Mouse (Mus musculus) intestine, embryonic 16.5 days (tissue): ENCODE data around the gene Olfr44. TPM values are rescaled to one million over a fixed set of nuclear protein-coding genes. Genes with fewer than 3 reads are reported as not detected.

ENCODE experiments used
- polyA plus RNA-seq: library from polyadenylated mRNA; unstranded; fragments of >200 nt; fragmentation: Nextera tagmentation; extraction: Ambion mirVana; gene quantifications from 2 replicates; pipeline ENCODE4 v1.2.1, GENCODE M21; 2015

The Olfr44 gene
- polyA plus RNA-seq, 1 experiment from 2014 or later = not detected

Other genes with a start within 250 kb of the Olfr44 start
- gene Olfr1537, start 244.0 kb downstream of the Olfr44 start, polyA plus RNA-seq = not detected in 2 replicates
- not detected in 2 replicates for gene Olfr945, start 217.2 kb downstream of the Olfr44 start, polyA plus RNA-seq
- not detected in 2 replicates for gene Olfr948, start 167.9 kb downstream of the Olfr44 start, polyA plus RNA-seq
- gene Olfr951, start 106.6 kb downstream of the Olfr44 start, polyA plus RNA-seq = not detected in 2 replicates
- gene Olfr952, start 66.8 kb downstream of the Olfr44 start, polyA plus RNA-seq = not detected in 2 replicates
- gene Olfr954, start 37.3 kb downstream of the Olfr44 start, polyA plus RNA-seq = not detected in 2 replicates
- not detected in 2 replicates for gene Olfr955, start 22.1 kb downstream of the Olfr44 start, polyA plus RNA-seq
- not detected in 2 replicates for gene Olfr957, start 21.8 kb upstream of the Olfr44 start, polyA plus RNA-seq
- not detected in 2 replicates for gene Olfr958, start 60.1 kb upstream of the Olfr44 start, polyA plus RNA-seq
- gene Olfr959, start 81.6 kb upstream of the Olfr44 start, polyA plus RNA-seq = not detected in 2 replicates
- 16.0 and 18.1 TPM in 2 replicates for gene AW551984, start 110.4 kb upstream of the Olfr44 start, polyA plus RNA-seq
- not detected in 2 replicates for gene Olfr148, start 116.7 kb upstream of the Olfr44 start, polyA plus RNA-seq
- gene Olfr960, start 127.4 kb upstream of the Olfr44 start, polyA plus RNA-seq = not detected in 2 replicates
- not detected in 2 replicates for gene Olfr961, start 151.1 kb upstream of the Olfr44 start, polyA plus RNA-seq
- not detected in 2 replicates for gene Olfr963, start 173.2 kb upstream of the Olfr44 start, polyA plus RNA-seq
- gene Olfr149, start 213.1 kb upstream of the Olfr44 start, polyA plus RNA-seq = not detected in 2 replicates
- gene Olfr965, start 217.4 kb upstream of the Olfr44 start, polyA plus RNA-seq = not detected in 2 replicates
- not detected in 2 replicates for gene Olfr150, start 237.0 kb upstream of the Olfr44 start, polyA plus RNA-seq